Mouse (Mus musculus): ENCODE results near the gene Itm2c.

Gene Itm2c

GRCm38 (mm10) chr1:85894231-85894747 is at the start of gene Itm2c:
Itm2c (plus strand) TSS chr1:85894281.
- DNase-seq (ENCODE audit: low spot score in 2 of 2) = peak; percentile 85 to 93

GRCm38 (mm10) chr1:85844981-85845380 is 49.1 kb upstream of the Itm2c start:
- peak in 1 of 2 experiments; percentile 47 for DNase-seq (ENCODE audit: low spot score in 2 of 2)

GRCm38 (mm10) chr1:85845476-85845875 is 48.6 kb upstream of the Itm2c start:
- DNase-seq (ENCODE audit: low spot score in 2 of 2) = peak in 1 of 2 experiments; percentile 6

GRCm38 (mm10) chr1:85849016-85849415 is 45.1 kb upstream of the Itm2c start:
- DNase-seq (ENCODE audit: low spot score in 2 of 2) = peak in 1 of 2 experiments; percentile 54

- no peak for DNase-seq (ENCODE audit: low spot score in 2 of 2)
Measured at GRCm38 (mm10) chr1:85850851-85851250, 43.2 kb upstream of the Itm2c start.

GRCm38 (mm10) chr1:85852996-85853689 is 40.9 kb upstream of the Itm2c start:
- DNase-seq (ENCODE audit: low spot score in 2 of 2) = peak; percentile 47 to 70

- DNase-seq (ENCODE audit: low spot score in 2 of 2) = no peak
Measured at GRCm38 (mm10) chr1:85853865-85854264, 40.2 kb upstream of the Itm2c start.

GRCm38 (mm10) chr1:85854475-85854874 is 39.6 kb upstream of the Itm2c start:
- DNase-seq (ENCODE audit: low spot score in 2 of 2) = peak in 1 of 2 experiments; percentile 49

GRCm38 (mm10) chr1:85856266-85856665 is 37.8 kb upstream of the Itm2c start:
- DNase-seq (ENCODE audit: low spot score in 2 of 2) = no peak

- DNase-seq (ENCODE audit: low spot score in 2 of 2) = no peak
Measured at GRCm38 (mm10) chr1:85857261-85857754, 36.8 kb upstream of the Itm2c start.

GRCm38 (mm10) chr1:85864383-85864782 is 29.7 kb upstream of the Itm2c start:
- DNase-seq (ENCODE audit: low spot score in 2 of 2) = no peak

- no peak for DNase-seq (ENCODE audit: low spot score in 2 of 2)
Measured at GRCm38 (mm10) chr1:85870001-85870400, 24.1 kb upstream of the Itm2c start.

- DNase-seq (ENCODE audit: low spot score in 2 of 2) = no peak
Measured at GRCm38 (mm10) chr1:85870546-85870945, 23.5 kb upstream of the Itm2c start.

- DNase-seq (ENCODE audit: low spot score in 2 of 2) = no peak
Measured at GRCm38 (mm10) chr1:85882003-85882402, 12.1 kb upstream of the Itm2c start.

- DNase-seq (ENCODE audit: low spot score in 2 of 2) = no peak
Measured at GRCm38 (mm10) chr1:85887221-85887620, 6.9 kb upstream of the Itm2c start.

GRCm38 (mm10) chr1:85894748-85895360 is 773 bp downstream of the Itm2c start:
- peak in 1 of 2 experiments; percentile 30 for DNase-seq (ENCODE audit: low spot score in 2 of 2)

GRCm38 (mm10) chr1:85895391-85895837 is 1.3 kb downstream of the Itm2c start:
- DNase-seq (ENCODE audit: low spot score in 2 of 2) = peak in 1 of 2 experiments; percentile 44

GRCm38 (mm10) chr1:85896110-85896509 is 2.0 kb downstream of the Itm2c start:
- no peak for DNase-seq (ENCODE audit: low spot score in 2 of 2)

- DNase-seq (ENCODE audit: low spot score in 2 of 2) = no peak
Measured at GRCm38 (mm10) chr1:85896781-85897700, 3.0 kb downstream of the Itm2c start.

- DNase-seq (ENCODE audit: low spot score in 2 of 2) = no peak
Measured at GRCm38 (mm10) chr1:85897901-85898760, 4.0 kb downstream of the Itm2c start.
